Mouse (Mus musculus) kidney, postnatal 10 days (tissue): ENCODE measurements around the gene Btrc.

ENCODE experiments used
- DNase-seq: peaks from one replicate; pipeline ENCODE4 v3.0.0; 2021; ENCODE audit warnings: mixed read lengths

Btrc gene

DNA sequence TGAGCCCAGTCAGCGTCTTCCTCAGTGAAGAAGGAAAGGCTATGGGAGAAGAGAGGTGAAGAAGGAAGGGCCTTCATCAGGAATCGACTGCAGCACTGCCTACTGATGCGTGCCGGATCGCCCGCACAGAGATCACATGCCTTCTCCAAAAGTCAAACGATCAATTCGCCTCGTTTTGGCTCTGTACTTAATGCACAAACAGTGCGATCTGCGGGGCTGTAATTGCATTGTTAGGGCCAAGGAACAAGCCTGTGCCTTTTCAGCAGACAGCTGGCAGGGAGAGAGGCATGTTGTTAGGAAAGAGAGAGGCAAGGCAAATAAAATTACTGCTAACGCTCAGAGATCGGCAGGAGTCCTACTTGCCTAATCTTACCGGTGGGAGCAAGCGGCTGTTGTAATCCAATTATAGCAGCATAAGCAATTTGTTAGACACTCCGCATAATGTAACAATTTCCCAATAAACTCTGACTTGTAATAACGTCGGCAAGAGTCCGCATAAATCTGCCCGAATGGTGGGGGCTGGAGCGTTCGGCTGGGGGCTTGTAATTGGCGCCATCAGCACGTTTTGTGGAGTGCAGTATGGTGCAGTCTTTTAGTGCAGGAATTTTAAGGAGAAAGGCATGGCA is 112.5 kb downstream of the Btrc start:
- DNase-seq = no peak

DNA sequence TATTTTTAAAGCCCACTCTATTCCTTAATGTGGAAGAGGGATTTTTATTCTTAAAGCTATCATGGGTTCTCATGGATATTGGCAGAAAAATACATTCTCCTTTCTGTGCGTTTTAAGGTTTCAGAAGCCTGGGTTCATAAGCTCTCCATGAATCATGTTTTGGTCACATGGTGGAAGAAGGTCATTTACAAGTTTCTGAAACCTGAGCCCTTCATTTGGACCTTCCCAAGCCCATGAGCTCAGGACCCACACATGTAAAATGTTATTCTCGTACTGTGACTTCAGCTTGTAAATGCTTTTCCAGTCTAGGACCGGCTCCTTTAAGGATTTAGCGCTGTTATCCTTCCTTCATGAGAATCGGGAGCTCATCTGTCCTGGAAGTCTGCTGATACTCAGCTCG is 116.0 kb downstream of the Btrc start:
- no peak for DNase-seq

GRCm38 (mm10) chr19:45480490-45480889 is 117.0 kb downstream of the Btrc start:
- DNase-seq = no peak

DNA sequence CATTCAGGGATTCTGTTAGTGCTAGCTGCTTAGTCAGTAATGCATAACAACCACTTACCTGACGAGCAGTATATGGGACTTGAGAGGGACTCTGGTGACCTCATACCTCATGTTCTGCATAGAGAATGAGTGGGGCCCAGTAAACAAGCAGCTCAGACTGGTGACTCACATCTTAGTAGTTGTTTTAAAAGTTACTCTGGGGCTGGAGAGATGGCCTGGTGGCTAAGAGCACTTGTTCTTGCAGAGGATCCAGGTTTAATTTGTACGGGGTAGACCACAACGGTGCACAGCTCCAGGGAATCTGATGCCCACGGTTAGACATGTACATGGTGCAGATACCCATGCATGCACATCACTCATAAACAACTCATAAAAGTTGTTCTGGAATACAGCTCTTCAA is 117.4 kb downstream of the Btrc start:
- no peak for DNase-seq

- DNase-seq = no peak
These were observed 119.9 kb downstream of the Btrc start for GRCm38 (mm10) chr19:45483470-45483869.

- DNase-seq = no peak
These were observed 122.9 kb downstream of the Btrc start for GRCm38 (mm10) chr19:45486206-45486991.

- no peak for DNase-seq
These were observed 123.5 kb downstream of the Btrc start for GRCm38 (mm10) chr19:45486992-45487387.

GRCm38 (mm10) chr19:45489961-45490360 is 126.4 kb downstream of the Btrc start:
- DNase-seq = no peak

- DNase-seq = no peak
These were observed 127.7 kb downstream of the Btrc start for GRCm38 (mm10) chr19:45491246-45491645.

DNA sequence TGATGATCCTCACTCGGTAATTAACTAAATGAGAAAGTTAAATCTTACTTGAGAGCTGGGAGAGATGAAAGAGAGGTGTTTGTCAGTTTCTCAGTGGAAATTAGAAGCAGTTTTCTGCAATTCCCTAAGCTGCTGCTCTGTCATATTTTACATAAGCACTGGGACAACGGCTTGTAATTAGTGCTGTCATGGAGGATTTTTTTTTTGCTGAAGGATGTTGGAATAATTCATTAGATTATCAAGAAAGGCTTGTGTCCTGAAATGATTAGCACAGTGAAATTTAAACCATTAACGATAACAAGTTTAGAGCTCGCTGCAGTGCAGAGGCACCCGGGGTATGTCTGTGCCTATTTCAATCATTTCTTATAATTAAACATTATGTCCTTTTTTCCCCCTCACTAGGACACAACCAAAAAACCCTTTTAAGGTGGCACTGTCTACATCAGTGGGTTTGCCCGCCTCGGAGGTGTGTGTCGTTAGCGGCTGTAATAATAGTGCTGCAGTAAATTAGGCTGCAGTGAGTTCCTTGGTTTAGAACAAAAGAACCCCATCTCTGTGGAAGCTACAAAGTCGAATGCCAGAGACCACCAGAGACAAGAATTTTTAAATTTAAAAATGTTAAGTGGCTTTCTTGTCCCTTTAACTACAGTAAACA is 130.7 kb downstream of the Btrc start:
- no peak for DNase-seq

GRCm38 (mm10) chr19:45505446-45505845 is 141.9 kb downstream of the Btrc start:
- no peak for DNase-seq

- no peak for DNase-seq
These were observed 144.0 kb downstream of the Btrc start for GRCm38 (mm10) chr19:45507531-45507930.

DNA sequence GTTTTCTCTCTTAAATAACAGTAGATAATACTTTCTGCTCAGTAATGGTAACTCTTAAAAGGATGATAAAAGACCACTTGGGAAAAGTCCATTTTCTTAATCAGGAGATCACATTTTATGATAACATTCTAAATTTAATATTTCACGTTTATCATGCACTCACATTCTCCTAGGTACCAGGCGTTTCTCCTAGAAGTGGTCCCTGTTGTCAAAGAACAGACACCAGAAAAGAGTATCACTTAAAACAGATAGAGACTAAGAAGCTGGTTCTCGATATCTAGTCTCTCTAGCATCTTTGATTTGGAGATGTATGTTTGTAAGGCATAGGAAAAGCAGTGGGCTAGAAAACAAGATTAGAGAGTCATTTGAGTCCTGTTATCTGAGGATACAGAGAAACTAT is 147.1 kb downstream of the Btrc start:
- DNase-seq = no peak

GRCm38 (mm10) chr19:45511406-45511805 is 147.9 kb downstream of the Btrc start:
- no peak for DNase-seq

- DNase-seq = no peak
These were observed 151.8 kb downstream of the Btrc start for GRCm38 (mm10) chr19:45515341-45515740.

GRCm38 (mm10) chr19:45516264-45516663 is 152.7 kb downstream of the Btrc start:
- DNase-seq = no peak

DNA sequence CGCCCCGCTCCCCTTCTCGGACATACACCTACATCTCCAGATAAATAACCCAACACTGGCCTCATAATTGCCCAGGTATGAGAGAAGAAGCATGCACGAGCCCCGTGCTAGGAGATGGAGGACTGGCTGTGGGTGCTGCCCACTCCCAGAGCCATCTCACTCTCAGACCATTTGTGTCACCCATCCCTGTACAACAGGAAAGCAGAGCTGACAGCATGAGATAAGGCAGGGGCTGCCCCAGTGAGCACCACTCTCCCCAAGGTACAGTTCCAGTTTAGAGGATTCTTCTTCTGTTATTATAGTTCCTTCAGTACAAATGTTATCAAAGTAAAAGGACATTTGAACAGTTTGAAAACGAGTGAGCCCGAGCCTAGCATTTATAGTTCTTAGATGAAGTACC is 163.8 kb downstream of the Btrc start:
- DNase-seq = no peak

- DNase-seq = no peak
These were observed 164.5 kb downstream of the Btrc start for GRCm38 (mm10) chr19:45527931-45528534.

GRCm38 (mm10) chr19:45529294-45529693 is 165.8 kb downstream of the Btrc start:
- no peak for DNase-seq

DNA sequence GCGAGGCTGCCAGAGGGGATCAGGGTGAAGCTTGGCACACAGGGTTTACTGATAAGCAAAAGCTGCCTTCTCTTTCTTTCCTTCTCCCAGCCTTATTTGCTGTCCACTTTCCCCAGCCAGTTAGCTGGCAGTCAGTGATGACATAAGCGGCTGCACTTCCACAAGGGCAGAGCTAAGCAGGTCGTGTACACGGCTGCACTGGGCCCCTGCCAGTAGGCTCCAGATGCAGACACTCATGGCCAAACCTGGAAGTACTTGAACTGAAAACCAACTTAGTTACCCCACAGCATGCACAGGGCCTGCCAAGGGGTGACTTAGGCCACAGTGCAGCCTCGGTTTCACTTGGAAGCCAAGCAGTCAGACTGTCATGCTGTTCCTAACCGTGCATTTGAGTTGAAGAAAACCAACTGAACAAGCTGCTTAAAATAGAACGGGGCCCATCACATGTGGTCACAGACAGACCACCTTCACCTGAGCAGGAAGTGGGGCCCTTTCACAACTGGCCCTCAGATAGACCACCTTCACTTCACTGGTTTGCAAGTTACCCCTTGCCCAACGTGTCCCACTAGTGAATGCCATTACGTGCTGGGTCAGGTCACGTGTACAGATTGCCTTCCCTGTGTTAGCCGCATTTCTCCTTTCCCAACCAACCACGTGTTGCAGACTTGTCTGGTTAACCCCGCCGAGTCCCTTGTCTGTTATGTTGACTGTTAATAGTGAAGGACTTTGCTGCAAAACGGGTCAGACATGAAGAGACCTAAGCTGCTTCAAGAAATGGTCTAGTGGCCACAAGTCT is 166.9 kb downstream of the Btrc start:
- DNase-seq = no peak

- DNase-seq = no peak
These were observed 168.0 kb downstream of the Btrc start for GRCm38 (mm10) chr19:45531554-45531953.

DNA sequence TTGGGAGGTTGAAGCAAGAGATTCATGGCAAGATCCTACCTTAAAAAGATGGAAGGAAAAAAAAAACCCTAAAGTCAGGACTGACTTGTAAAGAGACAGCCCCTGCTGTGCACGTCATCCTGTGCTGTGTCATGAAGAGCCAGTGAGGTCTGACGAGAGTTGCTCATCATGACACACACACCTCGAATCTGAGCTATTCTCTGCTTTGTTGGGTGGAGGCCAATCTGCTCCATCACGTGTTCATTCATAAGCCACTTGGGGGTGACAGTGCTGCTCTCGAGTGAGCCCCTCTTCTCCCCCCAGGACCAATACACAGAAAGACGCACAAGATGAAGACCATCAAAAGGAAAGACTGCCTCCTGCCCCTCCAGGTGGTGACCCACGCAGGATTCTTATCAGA is 170.1 kb downstream of the Btrc start:
- DNase-seq = no peak

DNA sequence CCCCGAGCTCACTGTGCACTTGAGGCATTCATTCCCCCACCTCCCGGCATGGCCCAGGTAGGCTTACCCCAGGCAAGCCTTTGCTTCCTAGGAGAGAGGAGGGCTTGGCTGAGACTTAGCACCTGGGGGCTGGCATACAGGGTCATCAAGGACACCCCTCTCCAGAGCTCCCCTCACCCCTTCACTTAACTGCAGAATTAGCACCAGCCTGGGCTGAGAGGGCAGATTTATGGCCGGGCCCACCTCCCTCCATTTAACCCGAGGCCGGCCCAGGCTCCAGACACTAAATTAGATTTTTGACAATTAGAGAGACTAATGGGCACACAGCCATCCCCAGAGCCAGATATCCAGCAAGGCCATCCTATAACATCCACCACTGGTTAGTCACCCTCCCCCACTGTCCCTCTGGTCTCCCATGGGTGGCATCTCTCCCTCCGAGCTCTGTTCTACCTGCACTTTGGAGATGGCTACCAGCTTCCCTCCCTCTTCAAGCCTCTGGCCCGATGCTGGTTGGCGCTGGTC is 171.7 kb downstream of the Btrc start:
- DNase-seq = no peak
